Mouse (Mus musculus): ENCODE results near the gene Pon2. TPM values are rescaled to one million over a fixed set of nuclear protein-coding genes. Genes with fewer than 3 reads are reported as not detected.
"Not testable (repeated sequence)": the region's sequence is repeated elsewhere in the genome, so short reads cannot be mapped to it uniquely, and the experiment has no call there.

The Pon2 gene
- polyA plus RNA-seq, 1 experiment from 2014 or later = 58.2 TPM

- Histone ChIP-seq H3K27me3 (no peaks in the 10 kb centered on the region), H3K4me3 (no peak overlapping the region), H3K36me3 (no peaks in the 10 kb centered on the region), H3K4me1 (no peaks in the 10 kb centered on the region), H3K27ac (no peak overlapping the region), H3K9ac (no peak overlapping the region), H3K9me3 (no peaks in the 10 kb centered on the region), H3K4me2 (no peak overlapping the region)
- no peak for ATAC-seq (ENCODE audit: insufficient number of reproducible peaks, low FRiP score, low TSS enrichment, low read depth)
- WGBS = 81% methylated on average over 6 of the region's 6 CpGs
These were observed 52.3 kb downstream of the Pon2 start for GRCm38 (mm10) chr6:5245926-5246325.

DNA sequence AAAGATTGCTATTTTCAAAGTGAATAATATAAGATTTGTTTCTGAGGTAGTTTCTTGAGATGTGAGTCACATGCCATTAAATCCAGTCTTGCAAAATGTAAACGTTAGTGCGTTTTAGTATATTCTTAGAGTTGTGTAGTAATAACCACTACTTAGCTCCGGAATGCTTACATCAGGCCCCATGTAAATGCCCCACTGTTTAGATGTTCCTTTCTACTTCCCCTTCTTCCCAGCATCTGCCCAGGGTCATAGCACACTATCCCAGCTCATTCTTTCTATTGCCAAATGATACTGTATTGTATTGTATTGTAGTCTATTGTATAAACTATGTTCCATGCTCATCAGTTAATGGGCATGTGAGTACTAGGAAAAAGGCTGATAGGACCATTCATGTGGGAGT, 59.5 kb downstream of the Pon2 start:
- Histone ChIP-seq H3K27me3 (no peaks in the 10 kb centered on the region), H3K4me1 (no peaks in the 10 kb centered on the region), H3K9me3 (no peaks in the 10 kb centered on the region), H3K27ac (no peak overlapping the region), H3K36me3 (no peaks in the 10 kb centered on the region), H3K4me2 (no peak overlapping the region), H3K9ac (no peak overlapping the region), H3K4me3 (no peak overlapping the region)
- 84% methylated on average over 3 of the region's 3 CpGs for WGBS
- ATAC-seq (ENCODE audit: insufficient number of reproducible peaks, low FRiP score, low TSS enrichment, low read depth) = no peak

DNA sequence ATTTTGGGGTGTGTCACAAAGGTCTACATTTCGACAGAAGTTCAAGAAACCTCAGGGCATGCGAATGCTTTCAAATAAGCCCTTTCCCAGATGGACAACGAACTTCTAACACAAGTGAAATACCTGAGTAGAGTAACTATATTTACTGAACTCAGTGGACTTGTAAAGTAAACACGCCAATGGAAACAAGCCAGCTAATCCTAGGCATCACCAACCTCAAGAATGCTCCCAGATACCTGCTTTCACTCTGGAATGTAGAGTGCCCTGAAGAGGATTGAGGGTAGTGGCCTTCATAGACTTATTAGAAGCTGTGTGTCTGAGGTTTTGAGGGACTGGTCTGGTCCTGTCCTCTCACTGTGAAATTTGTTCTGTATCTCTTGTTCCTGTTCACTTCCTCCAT, 60.7 kb downstream of the Pon2 start:
- no peak overlapping the region for H3K9ac ChIP-seq
- H3K4me2 ChIP-seq = no peak overlapping the region
- no peak overlapping the region for H3K4me3 ChIP-seq
- WGBS = 68% methylated on average over 4 of the region's 4 CpGs
- no peak for ATAC-seq (ENCODE audit: insufficient number of reproducible peaks, low FRiP score, low TSS enrichment, low read depth)
- no peaks in the 10 kb centered on the region for H3K9me3 ChIP-seq
- no peaks in the 10 kb centered on the region for H3K36me3 ChIP-seq
- H3K4me1 ChIP-seq = no peaks in the 10 kb centered on the region
- no peak overlapping the region for H3K27ac ChIP-seq
- no peaks in the 10 kb centered on the region for H3K27me3 ChIP-seq

- ATAC-seq (ENCODE audit: insufficient number of reproducible peaks, low FRiP score, low TSS enrichment, low read depth) = no peak
- Histone ChIP-seq H3K4me2 (no peak overlapping the region), H3K27ac (no peak overlapping the region), H3K4me1 (no peaks in the 10 kb centered on the region), H3K4me3 (no peak overlapping the region), H3K36me3 (no peaks in the 10 kb centered on the region), H3K9me3 (no peaks in the 10 kb centered on the region), H3K9ac (no peak overlapping the region), H3K27me3 (no peaks in the 10 kb centered on the region)
- 86% methylated on average over 8 of the region's 8 CpGs for WGBS
These were observed 61.3 kb downstream of the Pon2 start for GRCm38 (mm10) chr6:5236843-5237371.

GRCm38 (mm10) chr6:5234563-5234962, 63.7 kb downstream of the Pon2 start:
- 82% methylated on average over 3 of the region's 3 CpGs for WGBS
- H3K27me3 ChIP-seq = no peaks in the 10 kb centered on the region
- ATAC-seq (ENCODE audit: insufficient number of reproducible peaks, low FRiP score, low TSS enrichment, low read depth) = no peak
- H3K4me2 ChIP-seq = no peak overlapping the region
- no peak overlapping the region for H3K9ac ChIP-seq
- H3K4me1 ChIP-seq = no peaks in the 10 kb centered on the region
- H3K4me3 ChIP-seq = no peak overlapping the region
- H3K27ac ChIP-seq = no peak overlapping the region
- H3K9me3 ChIP-seq = no peaks in the 10 kb centered on the region
- H3K36me3 ChIP-seq = no peaks in the 10 kb centered on the region

GRCm38 (mm10) chr6:5233812-5234211, 64.4 kb downstream of the Pon2 start:
- WGBS = 89% methylated on average over 1 of the region's 1 CpGs
- Histone ChIP-seq H3K4me1 (no peaks in the 10 kb centered on the region), H3K4me2 (no peak overlapping the region), H3K36me3 (no peaks in the 10 kb centered on the region), H3K27ac (no peak overlapping the region), H3K9me3 (no peaks in the 10 kb centered on the region), H3K4me3 (no peak overlapping the region), H3K9ac (no peak overlapping the region), H3K27me3 (no peaks in the 10 kb centered on the region)
- ATAC-seq (ENCODE audit: insufficient number of reproducible peaks, low FRiP score, low TSS enrichment, low read depth) = no peak

DNA sequence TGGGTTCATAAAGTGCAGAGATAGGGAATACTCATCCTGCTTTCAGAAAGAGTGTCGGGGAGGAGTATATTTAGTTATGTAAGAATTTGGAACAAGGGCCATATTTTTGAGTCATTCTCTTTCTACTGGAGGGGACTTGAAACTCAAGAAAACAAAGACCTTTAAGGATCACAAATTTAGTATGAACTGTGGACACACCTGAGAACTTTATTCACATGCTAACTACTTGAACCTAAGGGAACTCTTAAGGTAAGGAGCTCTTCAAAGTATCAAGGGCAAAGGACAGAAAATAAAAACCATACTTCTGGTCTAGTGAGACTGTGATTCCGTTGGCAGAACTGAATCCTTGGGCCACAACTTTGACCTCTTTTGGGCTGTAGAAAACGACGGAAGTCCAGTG, 66.2 kb downstream of the Pon2 start:
- no peaks in the 10 kb centered on the region for H3K36me3 ChIP-seq
- H3K27ac ChIP-seq = no peak overlapping the region
- no peak overlapping the region for H3K9ac ChIP-seq
- H3K4me1 ChIP-seq = no peaks in the 10 kb centered on the region
- ATAC-seq (ENCODE audit: insufficient number of reproducible peaks, low FRiP score, low TSS enrichment, low read depth) = no peak
- no peaks in the 10 kb centered on the region for H3K9me3 ChIP-seq
- no peak overlapping the region for H3K4me3 ChIP-seq
- 88% methylated on average over 4 of the region's 4 CpGs for WGBS
- H3K27me3 ChIP-seq = no peaks in the 10 kb centered on the region
- no peak overlapping the region for H3K4me2 ChIP-seq

DNA sequence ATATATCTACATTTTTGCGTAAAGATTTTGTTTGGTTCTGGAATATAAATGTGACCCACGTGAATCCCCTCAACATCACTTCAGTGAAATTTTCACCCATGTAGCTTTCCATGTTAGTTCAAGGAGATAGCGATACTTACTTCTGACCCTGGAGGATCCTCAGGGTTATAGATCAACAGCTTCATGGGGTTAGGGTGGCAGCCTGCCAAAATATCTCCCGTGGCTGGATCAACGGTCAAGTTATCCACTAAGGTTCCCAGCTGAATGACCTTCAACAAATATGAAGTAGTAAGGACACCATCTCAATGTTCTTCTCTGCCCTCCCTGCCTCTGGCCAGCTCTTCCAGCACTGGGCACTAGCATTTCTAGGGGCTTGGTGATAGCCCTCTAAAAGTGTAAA, 68.0 kb downstream of the Pon2 start:
- ATAC-seq (ENCODE audit: insufficient number of reproducible peaks, low FRiP score, low TSS enrichment, low read depth) = no peak
- Histone ChIP-seq H3K36me3 (no peaks in the 10 kb centered on the region), H3K27me3 (no peaks in the 10 kb centered on the region), H3K4me3 (no peak overlapping the region), H3K4me2 (no peak overlapping the region), H3K4me1 (no peaks in the 10 kb centered on the region), H3K9ac (no peak overlapping the region), H3K27ac (no peak overlapping the region), H3K9me3 (no peaks in the 10 kb centered on the region)
- 85% methylated on average over 5 of the region's 5 CpGs for WGBS

DNA sequence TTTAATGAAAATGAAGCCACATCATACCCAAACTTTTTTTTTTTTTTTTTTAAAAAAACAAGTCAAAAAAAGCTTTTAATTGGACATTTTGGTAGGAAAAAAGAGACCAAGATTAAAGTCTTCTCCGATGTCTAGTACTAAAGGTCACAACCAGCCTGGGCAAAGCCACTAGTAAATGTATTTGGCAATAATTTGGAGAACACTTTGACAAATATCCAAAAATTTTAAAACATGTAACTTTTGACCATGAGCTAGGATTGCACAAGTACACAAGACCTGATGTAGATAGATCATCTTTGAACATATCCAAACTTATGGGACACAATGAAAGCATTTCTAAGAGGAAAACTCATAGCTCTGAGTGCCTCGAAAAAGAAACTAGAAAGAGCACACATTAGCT, 74.7 kb downstream of the Pon2 start:
- H3K27ac ChIP-seq; H3K4me3 ChIP-seq; H3K4me2 ChIP-seq; H3K27me3 ChIP-seq; H3K9ac ChIP-seq; H3K4me1 ChIP-seq; H3K9me3 ChIP-seq; H3K36me3 ChIP-seq; ATAC-seq (ENCODE audit: insufficient number of reproducible peaks, low FRiP score, low TSS enrichment, low read depth): not testable (repeated sequence)
- 93% methylated on average over 2 of the region's 2 CpGs for WGBS

DNA sequence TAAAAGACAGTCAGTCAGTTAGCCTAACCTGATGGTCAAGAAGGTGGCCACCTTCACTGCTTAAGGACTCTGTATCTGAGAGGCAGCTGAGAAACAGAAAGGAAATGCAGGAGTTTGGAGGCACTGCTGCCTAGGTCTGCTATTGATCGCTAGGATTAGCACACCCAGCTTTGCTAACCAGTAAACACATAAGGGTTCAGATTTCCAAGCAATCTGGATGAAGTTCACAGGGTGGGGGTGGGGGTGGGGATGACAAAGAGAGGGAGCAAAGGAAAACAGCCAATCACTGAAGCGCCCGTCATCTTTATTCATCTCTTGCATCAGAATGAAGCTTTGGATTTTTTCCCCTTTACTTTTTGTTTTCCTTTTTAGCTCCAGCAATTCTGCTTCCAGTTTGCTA, 76.2 kb downstream of the Pon2 start:
- no peaks in the 10 kb centered on the region for H3K36me3 ChIP-seq
- 65% methylated on average over 3 of the region's 3 CpGs for WGBS
- no peaks in the 10 kb centered on the region for H3K9me3 ChIP-seq
- H3K4me3 ChIP-seq = no peak overlapping the region
- H3K9ac ChIP-seq = no peak overlapping the region
- ATAC-seq (ENCODE audit: insufficient number of reproducible peaks, low FRiP score, low TSS enrichment, low read depth) = no peak
- no peaks in the 10 kb centered on the region for H3K4me1 ChIP-seq
- no peaks in the 10 kb centered on the region for H3K27me3 ChIP-seq
- no peak overlapping the region for H3K4me2 ChIP-seq
- no peak overlapping the region for H3K27ac ChIP-seq

- no peaks in the 10 kb centered on the region for H3K4me1 ChIP-seq
- 93% methylated on average over 4 of the region's 4 CpGs for WGBS
- no peak overlapping the region for H3K4me2 ChIP-seq
- H3K27ac ChIP-seq = no peak overlapping the region
- no peaks in the 10 kb centered on the region for H3K9me3 ChIP-seq
- no peak overlapping the region for H3K9ac ChIP-seq
- no peaks in the 10 kb centered on the region for H3K27me3 ChIP-seq
- no peak for ATAC-seq (ENCODE audit: insufficient number of reproducible peaks, low FRiP score, low TSS enrichment, low read depth)
- no peaks in the 10 kb centered on the region for H3K36me3 ChIP-seq
- no peak overlapping the region for H3K4me3 ChIP-seq
These were observed 80.1 kb downstream of the Pon2 start for GRCm38 (mm10) chr6:5218190-5218589.
